Mouse (Mus musculus): ENCODE results near the gene Dync1i2. TPM values are rescaled to one million over a fixed set of nuclear protein-coding genes. Genes with fewer than 3 reads are reported as not detected.

The Dync1i2 gene
- polyA plus RNA-seq, 1 experiment from 2014 or later, result 78.5 TPM

DNA sequence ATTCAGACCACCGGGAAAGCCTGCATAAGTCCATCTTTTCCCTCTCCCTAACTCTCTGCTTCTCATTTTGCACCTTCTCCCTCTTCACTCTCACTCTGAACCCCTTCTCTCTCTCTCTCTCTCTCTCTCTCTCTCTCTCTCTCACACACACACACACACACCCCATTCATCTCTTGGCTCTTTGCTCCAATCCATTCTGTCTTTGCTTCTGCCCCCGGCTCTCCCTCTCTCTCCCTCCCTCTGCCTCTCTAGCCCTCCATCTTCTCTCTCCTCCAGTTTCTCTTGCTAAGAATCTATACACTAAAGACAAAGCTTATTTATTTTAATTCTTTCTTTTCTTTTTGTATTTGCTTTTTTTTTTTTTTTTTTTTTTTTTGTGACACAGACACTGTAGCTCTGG, 98.2 kb downstream of the Dync1i2 start:
- no peaks in the 10 kb centered on the region for H3K27me3 ChIP-seq (replicated peaks; ENCODE audit: control insufficient read depth, insufficient read depth, low read length)
- ATAC-seq (replicated peaks; ENCODE audit: low FRiP score) (no peak), DNase-seq (ENCODE audit: low spot score) (no peak)
- WGBS, result 58% methylated on average over 2 of the region's 2 CpGs
- H3K4me2 ChIP-seq, result no peak overlapping the region
- no peak overlapping the region for H3K4me3 ChIP-seq (ENCODE audit: low read depth, low read length)
- 0 out of 2 replicates have a peak, but pooled peaks cover 2% of the 10 kb centered on the region for H3K36me3 ChIP-seq (ENCODE audit: control insufficient read depth, insufficient read depth, low read length)
- no peak overlapping the region for H3K27ac ChIP-seq (ENCODE audit: low read depth, low read length)
- no peaks in the 10 kb centered on the region for H3K9me3 ChIP-seq (ENCODE audit: control insufficient read depth, low read length)
- no peak overlapping the region for H3K9ac ChIP-seq (ENCODE audit: low read depth, low read length)
- no peaks in the 10 kb centered on the region for H3K4me1 ChIP-seq (replicated peaks; ENCODE audit: control insufficient read depth, insufficient read depth, low read length)

DNA sequence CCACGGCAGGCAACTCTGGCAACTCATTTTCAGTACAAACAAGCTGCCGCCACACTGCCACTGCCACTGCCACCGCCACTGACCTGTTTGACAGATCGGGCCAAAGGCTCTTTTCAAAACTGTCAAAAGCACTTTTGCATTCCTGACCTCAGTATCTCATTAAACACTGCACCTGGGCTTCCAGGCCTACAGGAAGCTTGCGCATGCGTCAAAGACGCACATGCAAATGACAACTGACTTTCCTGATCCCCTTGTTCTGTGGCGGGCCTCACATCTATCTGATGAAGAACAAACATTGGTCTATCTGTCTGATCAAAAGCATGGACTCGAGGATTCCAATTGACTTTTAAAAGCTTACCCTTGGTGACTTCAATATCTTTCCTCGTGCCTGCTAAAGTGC, 100.6 kb downstream of the Dync1i2 start:
- H3K9me3 ChIP-seq (ENCODE audit: control insufficient read depth, low read length), result no peaks in the 10 kb centered on the region
- H3K27ac ChIP-seq (ENCODE audit: low read depth, low read length), result no peak overlapping the region
- H3K9ac ChIP-seq (ENCODE audit: low read depth, low read length), result no peak overlapping the region
- H3K4me1 ChIP-seq (replicated peaks; ENCODE audit: control insufficient read depth, insufficient read depth, low read length), result no peaks in the 10 kb centered on the region
- no peak for ATAC-seq (replicated peaks; ENCODE audit: low FRiP score)
- no peaks in the 10 kb centered on the region for H3K27me3 ChIP-seq (replicated peaks; ENCODE audit: control insufficient read depth, insufficient read depth, low read length)
- no peak overlapping the region for H3K4me3 ChIP-seq (ENCODE audit: low read depth, low read length)
- no peak overlapping the region for H3K4me2 ChIP-seq
- DNase-seq (ENCODE audit: low spot score), result no peak
- 67% methylated on average over 10 of the region's 10 CpGs for WGBS
- H3K36me3 ChIP-seq (ENCODE audit: control insufficient read depth, insufficient read depth, low read length), result 0 out of 2 replicates have a peak, but pooled peaks cover 2% of the 10 kb centered on the region

Other genes starting within 250 kb of the Dync1i2 start
- gene Dcaf17, start 156.4 kb upstream of the Dync1i2 start, polyA plus RNA-seq (2014; fragmentation: Nextera tagmentation; extraction: Ambion mirVana), result 34.6 and 39.0 TPM in 2 replicates
- 21.9 and 24.1 TPM in 2 replicates for gene Mettl8, start 156.1 kb upstream of the Dync1i2 start, polyA plus RNA-seq (2014; fragmentation: Nextera tagmentation; extraction: Ambion mirVana)
- 0.84 and 0.91 TPM in 2 replicates for gene Cybrd1, start 93.8 kb upstream of the Dync1i2 start, polyA plus RNA-seq (2014; fragmentation: Nextera tagmentation; extraction: Ambion mirVana)
- 35.9 and 45.8 TPM in 2 replicates for gene Slc25a12, start 156.0 kb downstream of the Dync1i2 start, polyA plus RNA-seq (2014; fragmentation: Nextera tagmentation; extraction: Ambion mirVana)
- 209 and 224 TPM in 2 replicates for gene Hat1, start 177.3 kb downstream of the Dync1i2 start, polyA plus RNA-seq (2014; fragmentation: Nextera tagmentation; extraction: Ambion mirVana)
- gene Metap1d, start 241.6 kb downstream of the Dync1i2 start, polyA plus RNA-seq (2014; fragmentation: Nextera tagmentation; extraction: Ambion mirVana), result 35.7 and 37.7 TPM in 2 replicates

All from liver, embryonic 11.5 days (tissue).